Mouse (Mus musculus) 3T3-L1 (cell line): Measurements from ENCODE around the gene Trip11.

Experiments used
- DNase-seq: peaks from one replicate; pipeline ENCODE4 v3.0.0-alpha.2; 2015; ENCODE audit warnings: low read depth, low spot score

The Trip11 gene

GRCm38 (mm10) chr12:101821596-101821995 is 91.5 kb downstream of the Trip11 start:
- DNase-seq: no peak

DNA sequence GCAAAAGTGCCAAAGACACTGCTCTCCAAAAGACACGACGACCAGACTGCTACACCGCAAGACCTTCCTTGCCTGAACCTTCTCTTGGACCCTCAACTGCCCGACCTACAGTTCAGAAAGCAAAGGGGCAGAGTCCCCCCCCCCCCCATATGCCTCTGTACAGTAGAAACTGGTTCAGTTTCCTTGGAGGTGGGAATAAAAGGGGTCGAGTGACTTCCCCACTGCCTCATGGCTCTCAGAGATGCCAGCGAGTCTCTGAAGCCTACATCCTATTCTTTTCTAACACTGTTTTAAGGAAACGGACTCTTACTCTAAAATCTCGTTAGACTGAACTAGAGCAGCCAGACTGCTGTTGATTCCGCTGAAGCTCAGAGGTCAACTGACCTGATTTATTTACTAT is 93.5 kb downstream of the Trip11 start:
- DNase-seq: no peak

DNA sequence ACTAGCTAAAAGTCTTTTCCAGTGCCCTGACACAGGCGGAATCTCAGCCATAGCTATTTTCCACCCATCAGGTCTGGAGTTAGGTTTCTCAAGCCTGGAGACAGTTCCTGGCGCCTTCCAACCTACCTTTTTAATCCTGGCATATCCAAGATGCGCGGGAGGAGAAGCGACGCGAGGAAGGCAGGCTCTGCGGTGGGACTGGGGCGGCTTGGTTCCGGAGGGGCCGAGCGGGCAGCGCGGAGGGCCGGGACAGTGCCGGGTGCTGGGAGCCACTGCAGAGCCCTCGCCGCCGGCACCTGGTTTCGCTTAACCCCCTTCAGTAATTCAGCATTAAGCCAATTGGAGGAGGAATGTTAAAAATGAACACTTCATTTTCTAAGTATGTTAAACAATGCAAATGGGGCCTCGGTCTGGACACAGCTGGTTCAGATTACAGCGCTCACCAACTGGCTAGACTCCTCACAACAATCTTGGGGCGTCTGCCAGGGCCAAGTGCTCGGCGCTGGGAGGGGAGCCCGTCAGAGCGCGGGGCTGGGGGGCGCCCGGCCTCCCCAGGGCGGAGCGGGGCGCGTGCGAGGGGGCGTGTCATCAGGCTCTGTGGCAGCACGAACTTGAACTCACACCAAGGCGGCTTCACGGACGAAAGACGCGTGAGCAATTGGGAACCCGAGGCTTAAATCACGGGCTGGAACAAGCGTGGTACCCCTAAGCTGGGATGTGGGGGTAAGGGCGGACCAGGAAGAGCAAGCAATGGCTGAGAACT is 94.3 kb downstream of the Trip11 start, which contains the start of gene Fbln5:
Gene Fbln5, minus strand, starts transcription at position 448 of the 763 bp plus-strand sequence.
- peak; percentile 80 for DNase-seq

- DNase-seq: no peak
Measured at GRCm38 (mm10) chr12:101818246-101818607, 94.8 kb downstream of the Trip11 start.

GRCm38 (mm10) chr12:101816810-101817209 is 96.3 kb downstream of the Trip11 start:
- peak; percentile 75 for DNase-seq

DNA sequence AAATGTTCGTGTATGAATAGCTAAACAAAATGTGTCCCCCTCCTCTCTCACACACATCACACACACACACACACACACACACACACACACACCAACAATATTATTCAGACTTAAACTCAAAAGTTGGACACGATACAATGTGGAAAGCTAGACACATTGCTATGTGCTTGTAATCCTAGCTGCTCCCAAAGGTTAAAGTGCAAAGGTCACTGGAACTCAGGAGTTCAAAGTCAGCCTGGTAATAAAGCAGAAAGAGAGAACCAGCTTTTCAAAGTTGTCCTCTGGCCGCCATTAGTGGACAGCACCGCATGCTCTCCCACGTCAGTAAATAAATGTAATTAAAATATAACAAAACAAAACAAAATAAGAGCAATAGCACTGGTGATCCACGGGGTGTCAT is 97.3 kb downstream of the Trip11 start:
- no peak for DNase-seq

GRCm38 (mm10) chr12:101814423-101814822 is 98.6 kb downstream of the Trip11 start:
- DNase-seq: no peak

GRCm38 (mm10) chr12:101811181-101811580 is 101.9 kb downstream of the Trip11 start:
- DNase-seq: peak; percentile 40

DNA sequence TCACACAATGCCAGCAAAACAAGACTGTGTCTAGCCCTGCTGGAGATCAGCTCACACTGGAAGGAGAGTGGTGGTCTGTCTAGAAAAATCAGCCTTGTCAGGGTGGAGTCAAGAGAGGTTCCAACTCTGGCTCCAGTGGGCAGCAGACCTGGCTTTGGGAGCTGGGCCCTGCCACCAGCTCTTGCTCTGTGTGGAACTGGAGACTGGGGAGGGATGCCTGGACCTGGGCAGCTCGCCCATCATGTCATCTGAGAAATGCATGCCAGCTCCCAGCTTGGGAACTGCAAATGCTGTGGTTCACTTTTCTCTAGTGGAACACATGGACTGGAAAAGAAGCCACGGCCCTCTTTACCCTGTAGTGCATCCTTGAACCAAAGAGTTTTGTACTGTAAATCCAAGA is 102.6 kb downstream of the Trip11 start:
- DNase-seq: peak; percentile 33

GRCm38 (mm10) chr12:101807400-101807799 is 105.7 kb downstream of the Trip11 start:
- DNase-seq: peak; percentile 46

- DNase-seq: no peak
Measured at GRCm38 (mm10) chr12:101802445-101802844, 110.6 kb downstream of the Trip11 start.

DNA sequence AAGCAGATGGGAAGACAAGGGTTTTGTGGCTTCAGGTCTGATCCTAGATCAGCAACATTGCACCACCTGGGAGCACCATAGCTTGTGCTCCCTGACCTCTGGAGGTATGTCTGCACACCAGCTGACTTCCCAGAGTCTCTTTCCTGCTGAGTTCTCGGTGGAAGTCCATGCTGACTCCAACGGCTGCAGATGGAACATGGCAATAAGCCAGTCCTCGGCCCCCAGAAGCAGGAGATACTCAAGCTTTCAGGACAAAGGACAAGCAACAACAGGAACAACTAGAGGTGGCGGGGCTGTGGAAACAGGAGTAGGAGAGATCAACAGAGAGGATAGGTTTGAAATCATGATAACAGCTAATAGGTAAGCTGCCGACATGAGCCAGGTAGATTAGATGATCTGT is 111.3 kb downstream of the Trip11 start:
- no peak for DNase-seq

DNA sequence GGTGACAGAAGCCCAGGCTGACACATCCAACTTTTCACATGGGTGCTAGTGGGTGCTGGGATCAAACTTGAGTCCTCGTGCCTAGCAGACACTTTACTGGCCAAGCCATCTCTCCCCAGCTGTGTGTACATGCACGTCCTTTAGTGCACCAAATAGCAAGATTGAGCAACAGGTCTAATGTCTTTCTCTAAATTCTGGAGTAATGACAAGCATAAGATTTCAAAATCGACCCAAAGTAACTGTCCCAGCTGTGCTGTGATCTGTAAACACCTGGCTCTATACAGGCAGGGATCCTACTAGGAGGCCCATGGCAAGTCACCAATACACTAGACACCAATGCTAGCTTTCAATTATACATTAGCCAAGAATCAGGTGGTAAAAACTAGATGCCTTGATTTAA is 112.0 kb downstream of the Trip11 start:
- DNase-seq: no peak

- DNase-seq: peak; percentile 85
Measured at GRCm38 (mm10) chr12:101798189-101798922, 114.7 kb downstream of the Trip11 start.

GRCm38 (mm10) chr12:101794458-101794857 is 118.6 kb downstream of the Trip11 start:
- peak; percentile 77 for DNase-seq

DNA sequence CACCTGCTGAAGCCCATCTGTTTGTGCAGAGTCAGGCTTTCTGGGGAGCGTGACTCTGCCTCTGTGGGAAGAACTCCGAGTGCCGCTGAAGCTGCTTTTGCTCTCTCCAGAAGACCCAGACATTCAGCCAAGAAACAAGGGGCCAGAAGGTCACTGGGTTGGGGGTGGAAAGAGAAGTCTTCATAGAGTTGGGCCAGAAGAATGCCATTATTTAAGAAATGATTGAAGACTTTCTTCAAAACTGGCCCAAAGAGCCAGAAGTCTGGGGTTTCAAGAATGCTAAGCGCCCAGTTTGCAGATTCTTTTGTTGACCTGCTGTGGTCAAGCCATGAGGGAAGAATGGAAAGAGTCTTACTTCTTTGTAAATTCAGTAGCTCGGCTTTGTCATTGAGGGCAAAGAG is 119.8 kb downstream of the Trip11 start:
- peak; percentile 17 for DNase-seq

DNA sequence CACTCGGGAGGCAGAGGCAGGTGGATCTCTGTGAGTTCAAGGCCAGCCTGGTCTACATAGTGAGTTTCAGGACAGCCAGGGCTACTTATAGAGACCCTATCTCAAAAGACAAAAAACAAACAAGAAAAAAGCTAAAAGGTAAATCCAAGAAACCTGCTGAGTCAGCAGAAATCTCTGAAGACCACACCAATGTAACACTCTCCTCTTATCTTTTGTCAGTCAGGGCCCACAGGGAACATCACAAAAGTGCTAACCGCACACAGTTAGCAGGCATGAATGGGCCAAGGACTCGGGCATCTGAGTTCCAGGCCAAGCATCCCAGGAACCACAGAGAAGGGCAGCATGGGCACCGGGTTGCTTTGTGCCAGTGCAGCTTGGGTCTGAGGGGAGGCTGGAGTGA is 120.4 kb downstream of the Trip11 start:
- no peak for DNase-seq

DNA sequence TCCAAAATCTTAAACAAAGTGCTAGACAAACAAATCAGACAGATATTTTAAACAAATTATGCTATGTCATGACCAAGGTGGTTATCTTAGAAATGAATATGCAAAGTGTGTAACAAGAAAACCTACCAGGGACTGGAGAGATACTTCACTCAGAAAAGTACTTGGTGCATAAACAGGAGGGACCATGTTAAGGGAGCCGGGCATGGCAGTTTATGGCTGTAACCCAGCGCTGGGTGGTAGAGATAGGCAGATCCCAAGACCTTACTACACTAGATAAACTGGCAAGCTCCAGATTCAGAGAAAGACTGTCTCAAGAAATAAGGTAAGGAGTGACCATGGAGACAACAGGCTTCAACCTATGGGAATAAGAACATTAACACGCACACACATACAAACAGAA is 123.3 kb downstream of the Trip11 start:
- DNase-seq: no peak

DNA sequence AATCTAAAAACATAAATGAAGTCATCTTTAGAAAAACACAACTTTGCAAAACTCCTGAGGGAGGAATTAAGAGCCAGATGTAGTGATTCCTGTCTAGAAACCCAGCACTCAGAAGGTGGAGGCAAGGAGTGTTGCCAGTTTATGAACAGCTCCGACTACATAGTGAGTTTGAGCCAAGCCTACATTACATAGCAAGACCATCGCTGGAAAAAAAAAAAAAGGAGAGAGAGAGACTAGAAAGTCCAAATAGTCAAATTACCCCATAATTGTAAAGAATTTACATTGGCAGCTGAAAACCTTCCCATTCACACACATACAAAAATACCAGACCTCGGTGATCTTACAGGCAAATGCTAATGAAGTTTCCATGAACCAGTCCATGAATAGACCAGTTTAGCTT is 123.8 kb downstream of the Trip11 start:
- no peak for DNase-seq
